Mouse (Mus musculus): ENCODE measurements around the gene Gck.

- TF ChIP-seq CTCF (IDR thresholded peaks at IDR 0.05; ENCODE audit: borderline replicate concordance, insufficient read depth, low read length) (no peak), POLR2A (IDR thresholded peaks at IDR 0.05; ENCODE audit: low read depth, low read length) (no peak)
These were observed 91.2 kb downstream of the Gck start for GRCm38 (mm10) chr11:5858723-5859122.

Measured in embryonic fibroblast, embryonic 13.5 days (primary cell).